Mouse (Mus musculus): ENCODE data around the gene D930020B18Rik. TPM values are rescaled to one million over a fixed set of nuclear protein-coding genes. Genes with fewer than 3 reads are reported as not detected.
A peak's percentile ranks its signal among the peaks of the same experiment; 100 is the strongest.

D930020B18Rik gene
- polyA plus RNA-seq, 1 experiment from 2014 or later: not detected

DNA sequence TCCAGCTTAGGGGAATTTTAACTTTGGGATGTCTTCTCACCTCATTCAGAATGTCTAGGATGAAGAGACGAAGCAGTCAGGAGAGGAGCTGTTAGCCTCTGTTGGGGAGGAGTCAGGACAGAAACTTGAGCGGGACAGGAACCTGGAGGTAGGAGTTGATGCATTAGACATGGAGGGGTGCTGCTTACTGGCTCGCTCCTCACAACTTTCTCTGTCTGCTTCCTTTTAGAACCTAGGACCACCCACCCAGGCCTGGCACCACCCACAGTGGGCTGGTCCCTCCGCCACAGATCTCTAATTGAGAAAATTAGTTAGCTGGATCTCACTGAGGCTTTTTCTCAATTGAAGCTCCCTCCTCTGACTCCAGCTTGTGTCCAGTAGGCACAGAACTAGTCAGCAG is 85.1 kb downstream of the D930020B18Rik start:
- Histone ChIP-seq H3K4me1 (no peaks in the 10 kb centered on the region), H3K27me3 (no peaks in the 10 kb centered on the region), H3K4me3 (no peak overlapping the region), H3K36me3 (ENCODE audit: poor library complexity, severe bottlenecking) (no peaks in the 10 kb centered on the region), H3K9me3 (replicated peaks) (peaks cover 9% of the 10 kb centered on the region), H3K27ac (no peak overlapping the region), H3K4me2 (no peak overlapping the region), H3K9ac (no peak overlapping the region)
- whole genome bisulfite sequencing: 68% methylated on average over 4 of the region's 4 CpGs
- ATAC-seq: no peak

DNA sequence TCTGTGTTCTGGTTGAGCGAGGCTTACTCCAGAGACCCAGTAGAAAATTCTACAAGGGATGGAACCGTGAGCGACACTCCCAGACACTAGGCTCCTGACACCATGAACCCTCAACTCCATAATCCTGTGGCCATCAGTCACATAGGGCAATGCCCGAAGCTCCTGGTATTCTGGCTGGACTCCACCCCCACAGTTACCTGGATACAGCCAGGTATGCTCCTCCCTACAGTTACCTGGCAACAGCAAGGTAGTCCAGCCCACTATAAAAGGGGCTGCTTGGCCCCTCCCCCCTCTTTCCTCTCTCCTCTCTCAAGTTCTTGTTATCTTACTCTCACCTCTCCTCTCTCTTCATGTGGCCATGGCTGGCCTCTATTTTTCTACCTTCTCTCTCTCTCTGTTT is 85.8 kb downstream of the D930020B18Rik start:
- H3K27me3 ChIP-seq: no peaks in the 10 kb centered on the region
- no peak for ATAC-seq
- H3K9ac ChIP-seq: no peak overlapping the region
- H3K36me3 ChIP-seq (ENCODE audit: poor library complexity, severe bottlenecking): no peaks in the 10 kb centered on the region
- H3K4me1 ChIP-seq: no peaks in the 10 kb centered on the region
- no peak overlapping the region for H3K4me3 ChIP-seq
- peaks cover 3% of the 10 kb centered on the region; the same call in 1 of the 2 replicates for H3K9me3 ChIP-seq (replicated peaks)
- H3K27ac ChIP-seq: no peak overlapping the region
- 77% methylated on average over 4 of the region's 4 CpGs for WGBS
- H3K4me2 ChIP-seq: no peak overlapping the region

DNA sequence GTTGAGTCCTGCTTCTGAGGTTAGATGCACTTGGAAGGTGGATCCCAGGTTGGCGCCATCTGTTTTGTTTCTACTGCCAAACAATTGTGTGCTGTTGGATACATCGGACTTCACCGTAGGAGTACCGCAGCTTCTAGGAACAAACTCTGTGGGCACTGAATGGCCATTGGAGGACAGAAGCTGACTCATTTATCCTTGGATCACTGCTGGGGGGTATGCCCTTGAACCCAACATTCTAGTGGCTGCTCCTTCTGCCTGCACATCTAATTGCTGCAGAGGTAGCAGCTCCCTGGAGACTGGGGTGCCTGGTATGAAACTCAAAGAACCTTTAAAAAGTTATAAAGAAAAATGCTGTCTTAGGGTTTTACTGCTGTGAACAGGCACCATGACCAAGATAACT is 86.8 kb downstream of the D930020B18Rik start:
- Histone ChIP-seq H3K27ac (no peak overlapping the region), H3K9me3 (replicated peaks) (no peaks in the 10 kb centered on the region; the same call in 1 of the 2 replicates), H3K9ac (no peak overlapping the region), H3K27me3 (no peaks in the 10 kb centered on the region), H3K4me3 (no peak overlapping the region), H3K36me3 (ENCODE audit: poor library complexity, severe bottlenecking) (no peaks in the 10 kb centered on the region), H3K4me2 (no peak overlapping the region), H3K4me1 (no peaks in the 10 kb centered on the region)
- WGBS: 93% methylated on average over 4 of the region's 4 CpGs
- ATAC-seq: no peak

DNA sequence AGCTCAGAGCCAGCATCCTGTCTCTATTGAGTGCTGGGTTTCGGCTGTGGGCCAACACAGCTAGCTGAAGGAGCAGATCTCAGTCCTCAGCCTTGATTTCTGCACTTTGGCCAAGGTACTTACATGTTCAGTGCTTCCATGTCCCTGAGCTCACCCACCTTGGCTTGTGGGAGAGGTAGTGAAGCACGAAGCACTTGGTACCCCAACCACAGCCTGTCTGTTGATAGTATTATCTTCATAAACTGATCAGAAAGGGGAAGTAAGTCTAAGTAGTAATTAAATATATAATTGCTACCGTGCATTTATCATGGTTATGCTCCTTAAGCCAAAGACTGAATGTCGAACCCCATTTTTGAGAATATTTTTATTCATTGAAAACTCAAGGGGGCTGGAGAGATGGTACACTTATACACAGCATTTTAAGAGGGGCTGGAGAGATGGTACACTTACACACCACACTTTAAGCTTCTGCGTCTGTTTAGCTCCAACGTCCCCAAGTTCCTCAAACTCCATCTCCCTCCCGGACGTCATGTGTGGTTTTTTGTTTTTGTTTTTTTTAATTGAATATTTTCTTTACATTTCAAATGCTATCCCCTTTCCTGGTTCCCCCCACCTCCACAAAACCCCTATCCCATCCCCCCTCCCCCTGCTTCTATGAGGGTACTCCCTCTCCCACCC is 89.8 kb downstream of the D930020B18Rik start:
- Histone ChIP-seq H3K36me3 (ENCODE audit: poor library complexity, severe bottlenecking) (no peaks in the 10 kb centered on the region), H3K27ac (no peak overlapping the region), H3K4me1 (no peaks in the 10 kb centered on the region), H3K9ac (no peak overlapping the region), H3K4me3 (no peak overlapping the region), H3K9me3 (replicated peaks) (no peaks in the 10 kb centered on the region; the same call in 1 of the 2 replicates), H3K27me3 (no peaks in the 10 kb centered on the region), H3K4me2 (no peak overlapping the region)
- ATAC-seq: no peak
- WGBS: 96% methylated on average over 8 of the region's 8 CpGs

GRCm38 (mm10) chr10:121732542-121732941 is 91.2 kb downstream of the D930020B18Rik start:
- no peak for ATAC-seq

GRCm38 (mm10) chr10:121737256-121737655 is 95.9 kb downstream of the D930020B18Rik start:
- no peak for ATAC-seq

More at GRCm38 (mm10) chr10:121732542-121732941, 91.2 kb downstream of the D930020B18Rik start:
- Histone ChIP-seq H3K9ac (no peak overlapping the region), H3K4me3 (no peak overlapping the region), H3K4me1 (no peaks in the 10 kb centered on the region), H3K9me3 (replicated peaks) (no peaks in the 10 kb centered on the region; the same call in 1 of the 2 replicates), H3K27ac (no peak overlapping the region), H3K36me3 (ENCODE audit: poor library complexity, severe bottlenecking) (no peaks in the 10 kb centered on the region), H3K4me2 (no peak overlapping the region), H3K27me3 (no peaks in the 10 kb centered on the region)
- WGBS: 83% methylated on average over 9 of the region's 9 CpGs

DNA sequence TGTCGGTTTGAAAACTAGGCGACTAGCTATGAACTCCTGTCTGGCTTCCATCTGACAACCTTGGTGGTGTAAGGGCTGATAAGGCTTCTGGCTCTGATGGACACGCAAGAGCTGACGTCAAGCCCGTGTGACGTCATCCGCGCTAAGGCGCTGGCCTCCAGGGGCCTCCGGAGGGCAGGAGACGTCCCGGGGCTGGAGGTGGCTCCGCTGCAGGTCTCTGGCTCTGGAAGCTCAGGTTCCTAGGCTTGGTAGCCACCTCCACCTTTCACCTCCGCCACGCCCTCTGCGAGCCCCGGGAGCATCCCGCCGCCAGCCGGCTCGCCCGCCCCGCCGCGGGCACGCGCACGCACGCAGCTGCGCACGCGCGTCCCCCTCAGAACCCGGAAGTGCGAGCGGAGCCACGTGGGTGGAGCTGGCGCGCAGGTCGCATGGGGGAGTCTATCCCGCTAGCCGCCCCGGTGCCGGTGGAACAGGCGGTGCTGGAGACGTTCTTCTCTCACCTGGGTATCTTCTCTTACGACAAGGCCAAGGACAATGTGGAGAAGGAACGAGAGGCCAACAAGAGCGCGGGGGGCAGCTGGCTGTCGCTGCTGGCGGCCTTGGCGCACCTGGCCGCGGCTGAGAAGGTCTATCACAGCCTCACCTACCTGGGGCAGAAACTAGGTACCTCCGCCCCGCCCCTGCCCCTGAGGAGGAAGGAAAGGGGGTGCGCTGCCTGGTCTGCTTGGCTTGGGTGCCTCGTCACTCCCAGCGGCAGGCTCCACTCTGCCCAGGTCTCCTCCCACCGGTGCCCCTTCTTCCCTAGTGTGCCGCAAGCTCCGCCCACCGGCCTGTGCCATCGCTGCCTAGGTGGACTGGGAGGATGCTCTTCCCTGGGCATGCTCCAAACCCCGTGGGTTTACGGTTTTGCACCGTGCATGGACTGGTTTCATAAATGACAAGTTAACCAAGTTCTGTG is 98.4 kb downstream of the D930020B18Rik start, which contains the start of gene BC048403:
TSS of gene BC048403 (plus strand) at position 390 of the 958 bp plus-strand sequence.
- Histone ChIP-seq H3K4me3 (peak within 1 kb of the TSS; percentile 89), H3K9ac (peak within 1 kb of the TSS; percentile 75), H3K27ac (no peak within 1 kb of the TSS), H3K27me3 (no peaks in the 10 kb centered on the region), H3K36me3 (ENCODE audit: poor library complexity, severe bottlenecking) (no peaks in the 10 kb centered on the region), H3K4me2 (peak within 1 kb of the TSS; percentile 95), H3K9me3 (replicated peaks) (no peaks in the 10 kb centered on the region), H3K4me1 (peaks cover 10% of the 10 kb centered on the region)
- WGBS: under 1% methylated on average over 66 of the region's 68 CpGs
- peak; percentile 95 for ATAC-seq

More at GRCm38 (mm10) chr10:121737256-121737655, 95.9 kb downstream of the D930020B18Rik start:
- Histone ChIP-seq H3K27ac (no peak overlapping the region), H3K36me3 (ENCODE audit: poor library complexity, severe bottlenecking) (no peaks in the 10 kb centered on the region), H3K4me1 (peaks cover 10% of the 10 kb centered on the region), H3K4me2 (no peak overlapping the region), H3K9me3 (replicated peaks) (no peaks in the 10 kb centered on the region), H3K4me3 (no peak overlapping the region), H3K27me3 (no peaks in the 10 kb centered on the region), H3K9ac (no peak overlapping the region)
- 92% methylated on average over 3 of the region's 3 CpGs for WGBS

- 65% methylated on average over 4 of the region's 4 CpGs for WGBS
- H3K27ac ChIP-seq: no peak overlapping the region
- peaks cover 10% of the 10 kb centered on the region for H3K4me1 ChIP-seq
- no peak overlapping the region for H3K9ac ChIP-seq
- H3K4me2 ChIP-seq: no peak overlapping the region
- no peaks in the 10 kb centered on the region for H3K27me3 ChIP-seq
- no peak overlapping the region for H3K4me3 ChIP-seq
- ATAC-seq: no peak
- no peaks in the 10 kb centered on the region for H3K9me3 ChIP-seq (replicated peaks)
- H3K36me3 ChIP-seq (ENCODE audit: poor library complexity, severe bottlenecking): peaks cover 22% of the 10 kb centered on the region
These were observed 100.9 kb downstream of the D930020B18Rik start for GRCm38 (mm10) chr10:121742336-121742735.

Small RNA genes lying within 50 kb of the gene (microRNA-seq; reads per million reads assigned to microRNA genes)
- not detected for gene Gm24330

Other genes with a start within 250 kb of the D930020B18Rik start
- 3.5 and 3.7 TPM in 2 replicates for gene Rassf3, start 165.2 kb upstream of the D930020B18Rik start, polyA plus RNA-seq (2015; fragmentation: Nextera tagmentation; extraction: Ambion mirVana)
- 31.7 and 37.1 TPM in 2 replicates for gene Tbk1, start 54.8 kb upstream of the D930020B18Rik start, polyA plus RNA-seq (2015; fragmentation: Nextera tagmentation; extraction: Ambion mirVana)
- gene Xpot, start 15.3 kb upstream of the D930020B18Rik start, polyA plus RNA-seq (2015; fragmentation: Nextera tagmentation; extraction: Ambion mirVana): 37.9 and 38.3 TPM in 2 replicates
- gene BC048403, start 98.3 kb downstream of the D930020B18Rik start, polyA plus RNA-seq (2015; fragmentation: Nextera tagmentation; extraction: Ambion mirVana): 1.7 and 2.3 TPM in 2 replicates

Data from forebrain, embryonic 13.5 days (tissue).